ENCODE assay signal across 23 mouse cellular contexts in the genomic region with DNA sequence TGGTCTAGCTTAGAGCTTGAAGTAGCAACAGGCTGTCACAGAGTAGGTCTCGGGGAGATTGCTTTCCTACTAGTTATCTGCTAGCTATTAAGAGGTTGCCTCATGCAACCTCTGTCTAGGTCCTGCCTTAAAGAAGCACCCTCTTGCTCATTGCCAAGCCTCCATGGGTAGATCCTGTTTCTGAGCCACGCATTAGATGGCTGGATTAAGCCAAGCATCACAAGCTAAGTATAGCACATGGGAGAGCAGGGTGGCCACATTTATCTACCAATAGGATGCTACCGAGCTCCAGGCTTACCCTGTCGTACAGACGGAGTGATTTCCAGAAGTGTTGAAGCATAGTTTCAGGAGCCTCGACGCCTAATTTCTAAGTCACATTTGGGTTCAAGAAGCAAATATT.
"Had no signal": no experiment of that assay in that cellular context is flagged by ENCODE, and none has a peak within 500 bp of the region (broad histone marks: within the 10 kb centered on the region; RNA-seq: fewer than 3 reads in every experiment).

No protein-coding gene starts in this region.

- H3K4me1 ChIP-seq: limb, embryonic 10.5 days; liver, embryonic 12.5 days; liver, embryonic 15.5 days; megakaryocyte, embryonic 14.5 days; midbrain, embryonic 15.5 days; neural tube, embryonic 15.5 days had no signal

- H3K27ac ChIP-seq: layer of hippocampus, adult 2 months; limb, embryonic 10.5 days; limb, embryonic 13.5 days; liver, embryonic 12.5 days; liver, embryonic 15.5 days; lung, embryonic 15.5 days; midbrain, embryonic 12.5 days; midbrain, embryonic 15.5 days; neural tube, embryonic 12.5 days; neural tube, embryonic 15.5 days had no signal

- H3K4me3 ChIP-seq: layer of hippocampus, adult 2 months; limb, embryonic 10.5 days; limb, embryonic 13.5 days; liver, embryonic 12.5 days; liver, embryonic 15.5 days; lung, embryonic 15.5 days; megakaryocyte, embryonic 14.5 days; midbrain, embryonic 12.5 days; midbrain, embryonic 15.5 days; neural tube, embryonic 12.5 days; neural tube, embryonic 15.5 days had no signal

- DNase-seq: kidney, adult 9 months; kidney, postnatal 14 days; kidney, postnatal 4 days; layer of hippocampus, adult 9-11 months; liver; lung, adult 18-20 months; lung, postnatal 10 days; lung, postnatal 36 days; right cerebral cortex, adult 18-20 months; right cerebral cortex, postnatal 14 days; thymus, adult 18-20 months; thymus, postnatal 36 days had no signal

- H3K27me3 ChIP-seq: limb, embryonic 13.5 days; liver, embryonic 12.5 days; liver, embryonic 15.5 days; lung, embryonic 15.5 days; megakaryocyte, embryonic 14.5 days; midbrain, embryonic 15.5 days; neural tube, embryonic 12.5 days; neural tube, embryonic 15.5 days had no signal
